Mouse (Mus musculus): ENCODE data around the gene Dis3l. TPM values are rescaled to one million over a fixed set of nuclear protein-coding genes. Genes with fewer than 3 reads are reported as not detected.
A peak's percentile ranks its signal among the peaks of the same experiment; 100 is the strongest.
"Not testable (repeated sequence)": the region's sequence is repeated elsewhere in the genome, so short reads cannot be mapped to it uniquely, and the experiment has no call there.

Dis3l gene
- total and polyA plus RNA-seq, 2 experiments = 7.7 to 10.8 TPM

- no peaks in the 10 kb centered on the region for H3K4me1 ChIP-seq (ENCODE audit: control insufficient read depth, insufficient read depth, low read length)
- TF ChIP-seq CTCF (IDR thresholded peaks at IDR 0.05; ENCODE audit: low read depth, low read length) (peak; percentile 71), POLR2A (IDR thresholded peaks at IDR 0.05; ENCODE audit: extremely low read depth, insufficient read depth, low read length) (no peak)
- no peaks in the 10 kb centered on the region for H3K36me3 ChIP-seq (ENCODE audit: control insufficient read depth, insufficient read depth, low read length)
- H3K79me2 ChIP-seq (ENCODE audit: control insufficient read depth, insufficient read depth, low read length) = no peaks in the 10 kb centered on the region
- H3K27ac ChIP-seq (replicated peaks; ENCODE audit: insufficient read depth, low read depth, low read length) = no peak overlapping the region
- peak; percentile 59 for DNase-seq (ENCODE audit: extremely low read depth, low read depth, low spot score)
- H3K4me3 ChIP-seq (ENCODE audit: insufficient read depth, low read depth, low read length) = no peak overlapping the region
- H3K27me3 ChIP-seq (ENCODE audit: control insufficient read depth, insufficient read depth, low read length) = no peaks in the 10 kb centered on the region
- 40% methylated on average over 7 of the region's 7 CpGs for WGBS
- H3K9ac ChIP-seq (ENCODE audit: low read depth, low read length) = no peak overlapping the region
Observed at GRCm38 (mm10) chr9:64272611-64273010, 68.5 kb downstream of the Dis3l start.

GRCm38 (mm10) chr9:64271249-64271648 is 69.8 kb downstream of the Dis3l start:
- no peak for TF ChIP-seq CTCF (IDR thresholded peaks at IDR 0.05; ENCODE audit: low read depth, low read length)

GRCm38 (mm10) chr9:64268836-64269235 is 72.3 kb downstream of the Dis3l start:
- H3K79me2 ChIP-seq (ENCODE audit: control insufficient read depth, insufficient read depth, low read length); H3K27me3 ChIP-seq (ENCODE audit: control insufficient read depth, insufficient read depth, low read length); H3K36me3 ChIP-seq (ENCODE audit: control insufficient read depth, insufficient read depth, low read length); H3K9ac ChIP-seq (ENCODE audit: low read depth, low read length); H3K4me3 ChIP-seq (ENCODE audit: insufficient read depth, low read depth, low read length); DNase-seq (ENCODE audit: extremely low read depth, low read depth, low spot score); H3K27ac ChIP-seq (replicated peaks; ENCODE audit: insufficient read depth, low read depth, low read length); H3K4me1 ChIP-seq (ENCODE audit: control insufficient read depth, insufficient read depth, low read length): not testable (repeated sequence)
- 95% methylated on average over 8 of the region's 8 CpGs for WGBS

More at GRCm38 (mm10) chr9:64271249-64271648, 69.8 kb downstream of the Dis3l start:
- no peak overlapping the region for H3K4me3 ChIP-seq (ENCODE audit: insufficient read depth, low read depth, low read length)
- H3K4me1 ChIP-seq (ENCODE audit: control insufficient read depth, insufficient read depth, low read length) = no peaks in the 10 kb centered on the region
- no peak overlapping the region for H3K9ac ChIP-seq (ENCODE audit: low read depth, low read length)
- no peaks in the 10 kb centered on the region for H3K27me3 ChIP-seq (ENCODE audit: control insufficient read depth, insufficient read depth, low read length)
- no peak overlapping the region for H3K27ac ChIP-seq (replicated peaks; ENCODE audit: insufficient read depth, low read depth, low read length)
- WGBS = 72% methylated on average over 3 of the region's 3 CpGs
- no peak for DNase-seq (ENCODE audit: extremely low read depth, low read depth, low spot score)
- no peaks in the 10 kb centered on the region for H3K79me2 ChIP-seq (ENCODE audit: control insufficient read depth, insufficient read depth, low read length)
- H3K36me3 ChIP-seq (ENCODE audit: control insufficient read depth, insufficient read depth, low read length) = no peaks in the 10 kb centered on the region

- no peaks in the 10 kb centered on the region for H3K79me2 ChIP-seq (ENCODE audit: control insufficient read depth, insufficient read depth, low read length)
- DNase-seq (ENCODE audit: extremely low read depth, low read depth, low spot score) = no peak
- no peaks in the 10 kb centered on the region for H3K4me1 ChIP-seq (ENCODE audit: control insufficient read depth, insufficient read depth, low read length)
- H3K36me3 ChIP-seq (ENCODE audit: control insufficient read depth, insufficient read depth, low read length) = no peaks in the 10 kb centered on the region
- 75% methylated on average over 10 of the region's 10 CpGs for WGBS
- H3K9ac ChIP-seq (ENCODE audit: low read depth, low read length) = no peak overlapping the region
- no peak overlapping the region for H3K27ac ChIP-seq (replicated peaks; ENCODE audit: insufficient read depth, low read depth, low read length)
- no peak overlapping the region for H3K4me3 ChIP-seq (ENCODE audit: insufficient read depth, low read depth, low read length)
- TF ChIP-seq POLR2A (IDR thresholded peaks at IDR 0.05; ENCODE audit: extremely low read depth, insufficient read depth, low read length) = no peak
- TF ChIP-seq CTCF (IDR thresholded peaks at IDR 0.05; ENCODE audit: low read depth, low read length) = no peak
- no peaks in the 10 kb centered on the region for H3K27me3 ChIP-seq (ENCODE audit: control insufficient read depth, insufficient read depth, low read length)
Observed at GRCm38 (mm10) chr9:64268196-64268595, 72.9 kb downstream of the Dis3l start.

DNA sequence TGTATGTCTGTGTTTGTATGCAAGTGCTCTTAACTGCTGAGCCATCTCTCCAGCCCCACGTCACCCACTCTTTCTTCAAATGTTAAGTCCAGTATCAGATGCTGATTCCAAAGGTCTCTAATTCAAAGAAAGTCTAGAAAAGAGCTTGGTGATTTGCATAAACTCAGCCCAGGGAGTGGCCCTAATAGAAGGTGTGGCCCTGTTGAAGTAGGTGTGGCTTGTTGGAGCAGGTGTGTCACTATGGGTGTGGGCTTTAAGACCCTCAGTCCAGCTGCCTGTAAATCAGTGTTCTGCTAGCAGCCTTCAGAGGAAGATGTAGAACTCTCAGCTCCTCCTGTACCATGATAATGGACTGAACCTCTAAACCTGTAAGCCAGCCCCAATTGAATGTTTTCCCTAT is 73.9 kb downstream of the Dis3l start:
- Histone ChIP-seq H3K4me1 (ENCODE audit: control insufficient read depth, insufficient read depth, low read length) (no peaks in the 10 kb centered on the region), H3K36me3 (ENCODE audit: control insufficient read depth, insufficient read depth, low read length) (no peaks in the 10 kb centered on the region), H3K27ac (replicated peaks; ENCODE audit: insufficient read depth, low read depth, low read length) (no peak overlapping the region), H3K9ac (ENCODE audit: low read depth, low read length) (no peak overlapping the region), H3K4me3 (ENCODE audit: insufficient read depth, low read depth, low read length) (no peak overlapping the region), H3K27me3 (ENCODE audit: control insufficient read depth, insufficient read depth, low read length) (no peaks in the 10 kb centered on the region), H3K79me2 (ENCODE audit: control insufficient read depth, insufficient read depth, low read length) (no peaks in the 10 kb centered on the region)
- TF ChIP-seq POLR2A (IDR thresholded peaks at IDR 0.05; ENCODE audit: extremely low read depth, insufficient read depth, low read length) = no peak
- TF ChIP-seq CTCF (IDR thresholded peaks at IDR 0.05; ENCODE audit: low read depth, low read length) = no peak
- no peak for DNase-seq (ENCODE audit: extremely low read depth, low read depth, low spot score)
- 88% methylated on average over 1 of the region's 1 CpGs for whole genome bisulfite sequencing

- WGBS = 58% methylated on average over 1 of the region's 1 CpGs
- Histone ChIP-seq H3K27ac (replicated peaks; ENCODE audit: insufficient read depth, low read depth, low read length) (no peak overlapping the region), H3K79me2 (ENCODE audit: control insufficient read depth, insufficient read depth, low read length) (no peaks in the 10 kb centered on the region), H3K4me3 (ENCODE audit: insufficient read depth, low read depth, low read length) (no peak overlapping the region), H3K9ac (ENCODE audit: low read depth, low read length) (no peak overlapping the region), H3K4me1 (ENCODE audit: control insufficient read depth, insufficient read depth, low read length) (no peaks in the 10 kb centered on the region), H3K36me3 (ENCODE audit: control insufficient read depth, insufficient read depth, low read length) (no peaks in the 10 kb centered on the region), H3K27me3 (ENCODE audit: control insufficient read depth, insufficient read depth, low read length) (no peaks in the 10 kb centered on the region)
- TF ChIP-seq CTCF (IDR thresholded peaks at IDR 0.05; ENCODE audit: low read depth, low read length) (no peak), POLR2A (IDR thresholded peaks at IDR 0.05; ENCODE audit: extremely low read depth, insufficient read depth, low read length) (no peak)
- no peak for DNase-seq (ENCODE audit: extremely low read depth, low read depth, low spot score)
Observed at GRCm38 (mm10) chr9:64264813-64265212, 76.3 kb downstream of the Dis3l start.
